Mouse (Mus musculus) G1E-ER4 (cell line): ENCODE data around the gene 4930568D16Rik. TPM values are rescaled to one million over a fixed set of nuclear protein-coding genes. Genes with fewer than 3 reads are reported as not detected.
A peak's percentile ranks its signal among the peaks of the same experiment; 100 is the strongest.

ENCODE experiments used
- GATA1 ChIP-seq: IDR thresholded peaks from one replicate; pipeline ENCODE4 v1.8.0; 2012; ENCODE audit warnings: low read length, inconsistent platforms
- polyA plus RNA-seq: library from polyadenylated mRNA; stranded (reverse); fragments of >175 nt; gene quantifications from 2 replicates; pipeline ENCODE4 v1.2.3, GENCODE M21; 2012

The 4930568D16Rik gene
- polyA plus RNA-seq, 1 experiment, result not detected

DNA sequence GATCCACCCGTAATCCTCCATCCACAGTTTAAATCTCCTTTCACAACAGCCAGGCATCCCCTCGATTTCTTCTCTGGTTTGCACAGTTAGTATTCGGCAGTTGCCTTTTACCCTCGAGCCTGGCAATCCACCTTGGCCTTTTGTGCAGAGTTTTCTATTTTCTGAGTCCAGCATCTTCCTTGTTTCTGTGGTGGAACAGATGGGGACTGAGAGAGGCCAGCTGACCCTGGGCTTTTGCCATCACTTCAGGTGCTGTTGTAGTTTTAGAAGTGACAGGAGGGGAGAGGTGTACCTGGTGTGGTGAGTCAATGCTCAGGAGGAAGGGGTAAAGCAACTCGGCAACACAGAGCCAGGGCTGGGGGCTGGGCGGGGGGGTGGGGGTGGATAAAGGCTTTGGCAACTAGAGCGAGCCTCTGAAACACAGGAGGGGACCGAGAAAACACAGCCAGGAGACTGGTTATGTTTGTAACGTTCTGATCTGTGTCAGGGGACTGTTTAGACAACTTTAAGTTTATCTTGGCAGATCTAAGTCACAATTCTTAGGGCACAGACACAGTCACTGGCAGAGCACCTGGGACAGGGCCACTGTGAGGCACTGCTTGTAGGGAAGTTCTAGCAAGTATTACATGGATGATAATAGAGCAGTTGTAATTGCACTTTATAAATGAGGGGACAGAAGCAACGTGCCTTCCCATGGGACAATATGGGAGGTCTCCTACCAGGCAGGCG, 39.3 kb downstream of the 4930568D16Rik start:
- no peak for TF ChIP-seq GATA1

DNA sequence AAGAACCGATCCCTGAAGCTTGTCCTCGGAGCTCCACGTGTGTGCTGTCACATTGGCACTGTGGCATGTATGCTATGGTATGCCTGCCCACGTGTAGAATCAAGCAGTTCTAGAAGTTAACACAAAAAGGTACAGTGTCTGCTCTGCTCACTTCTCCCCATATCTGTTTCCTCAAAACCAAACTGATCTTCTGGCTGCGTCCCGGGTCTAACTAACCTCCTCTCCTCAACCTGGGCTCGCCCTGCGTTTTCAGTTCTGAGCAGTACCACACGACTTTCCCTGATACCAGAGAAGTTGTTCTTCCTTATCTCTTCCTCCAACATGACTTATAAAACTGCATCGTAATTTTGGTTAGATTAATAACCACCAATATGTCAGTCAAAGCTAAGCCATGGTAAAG, 39.9 kb downstream of the 4930568D16Rik start:
- peak; percentile 69 for TF ChIP-seq GATA1

DNA sequence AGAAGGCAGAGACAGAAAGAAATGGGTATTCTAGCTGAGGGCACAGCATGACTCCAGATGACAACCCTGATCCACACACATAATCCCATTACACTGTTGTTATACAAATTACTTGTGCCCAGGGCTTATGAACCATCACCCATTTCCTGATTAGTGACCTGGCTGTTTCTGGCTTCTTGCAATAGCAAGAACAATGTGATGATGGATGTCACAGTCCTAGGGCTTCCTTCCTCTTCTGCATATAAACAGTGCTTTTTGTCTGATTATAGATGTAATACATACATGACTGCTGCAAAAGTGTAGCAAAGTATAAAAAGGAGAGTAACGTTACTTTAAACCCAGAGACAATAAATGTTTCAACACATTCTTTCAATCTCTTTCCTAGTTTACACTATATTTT, 40.6 kb downstream of the 4930568D16Rik start:
- TF ChIP-seq GATA1, result no peak

DNA sequence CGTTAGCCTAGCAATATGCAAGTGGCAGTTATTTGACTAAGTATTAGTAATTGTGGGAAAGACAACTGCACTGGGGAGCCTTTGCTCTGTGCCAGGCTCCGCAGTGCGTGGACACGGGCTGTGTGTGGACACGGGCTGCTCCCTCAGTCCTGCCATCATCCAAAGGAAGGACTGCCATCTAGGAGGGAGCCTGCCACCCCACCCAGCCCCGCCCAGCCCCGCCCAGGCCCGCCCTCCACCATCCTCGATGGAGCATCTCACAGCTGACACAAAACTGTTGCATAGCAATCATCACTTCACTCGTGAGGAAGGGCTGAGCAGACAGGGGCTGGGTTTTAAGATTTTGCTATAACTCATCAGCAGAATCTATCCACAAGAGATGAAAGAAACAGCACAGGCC, 41.6 kb downstream of the 4930568D16Rik start:
- TF ChIP-seq GATA1, result no peak

DNA sequence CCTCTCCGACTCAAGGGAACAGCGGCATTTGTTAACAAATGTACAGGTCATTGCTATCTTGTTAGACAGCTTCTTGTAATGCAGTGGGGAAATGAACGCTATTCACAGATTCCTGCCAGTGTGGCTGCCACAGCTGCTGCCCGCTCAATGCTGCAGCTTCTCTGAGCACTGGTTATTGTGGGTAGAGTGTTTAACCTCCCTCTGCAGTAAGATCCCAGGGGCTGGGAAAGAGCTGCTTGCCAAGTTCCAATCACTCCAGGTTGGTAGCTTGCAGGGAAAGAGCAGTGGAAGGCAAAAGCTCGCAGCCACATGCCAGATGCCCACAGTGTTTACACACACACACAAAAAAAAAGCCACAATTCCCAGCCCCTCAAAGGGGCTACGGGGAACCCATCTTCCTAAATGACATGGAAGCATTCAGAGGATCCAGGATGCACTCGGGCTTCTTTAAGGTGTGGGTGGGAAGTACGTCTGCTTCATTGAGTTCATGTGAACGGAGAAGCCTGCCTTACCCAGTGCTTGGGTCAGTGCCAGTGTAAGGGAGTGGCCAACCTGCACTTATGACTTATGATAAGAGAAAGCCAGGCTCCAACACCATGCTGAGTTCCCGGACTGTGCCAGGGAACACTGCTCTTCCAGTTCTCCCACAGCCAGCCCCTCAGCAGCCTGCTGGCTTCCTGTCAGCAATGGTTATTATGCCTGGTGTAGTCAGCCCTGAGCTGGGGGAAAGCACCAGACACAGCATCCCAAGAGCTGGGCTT, 44.9 kb downstream of the 4930568D16Rik start:
- no peak for TF ChIP-seq GATA1

DNA sequence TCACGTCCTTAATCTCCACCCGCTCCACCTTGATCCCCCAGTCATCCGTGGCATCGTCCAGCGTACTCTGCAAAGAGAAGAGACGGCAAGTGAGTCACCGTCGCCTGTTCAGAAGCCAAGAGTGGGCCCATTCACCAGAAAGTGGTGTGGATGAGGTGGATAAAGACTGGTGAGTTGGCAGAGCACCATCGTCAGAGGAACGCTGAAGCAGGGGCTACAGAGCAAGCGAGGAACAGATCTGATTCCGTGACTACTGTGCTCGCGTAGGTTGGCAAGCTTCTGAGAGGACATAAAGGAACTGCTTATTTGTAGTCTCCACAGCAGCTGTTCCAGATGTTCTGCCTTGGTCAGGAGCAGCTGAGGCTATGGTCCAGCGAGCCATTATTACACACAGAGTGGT, 47.1 kb downstream of the 4930568D16Rik start:
- no peak for TF ChIP-seq GATA1

DNA sequence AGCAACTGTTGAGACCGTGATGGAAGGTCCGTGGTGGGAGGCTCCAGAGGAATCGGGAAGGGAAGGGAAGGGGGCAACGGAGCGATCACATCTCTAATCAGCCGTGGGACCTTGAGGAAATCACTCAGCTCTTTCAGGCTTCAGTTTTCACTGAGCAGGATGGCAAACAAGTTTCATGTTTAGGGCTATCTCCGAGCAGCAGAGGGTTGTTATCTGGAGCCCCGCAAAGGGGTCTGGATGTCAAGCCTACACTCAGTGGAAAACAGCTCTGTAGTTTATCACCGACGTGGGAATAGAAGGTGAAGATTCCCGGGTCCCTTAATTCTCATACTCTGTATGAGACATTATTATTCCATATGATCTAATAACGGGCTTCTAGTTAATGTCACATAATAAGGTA, 49.1 kb downstream of the 4930568D16Rik start:
- TF ChIP-seq GATA1, result no peak

DNA sequence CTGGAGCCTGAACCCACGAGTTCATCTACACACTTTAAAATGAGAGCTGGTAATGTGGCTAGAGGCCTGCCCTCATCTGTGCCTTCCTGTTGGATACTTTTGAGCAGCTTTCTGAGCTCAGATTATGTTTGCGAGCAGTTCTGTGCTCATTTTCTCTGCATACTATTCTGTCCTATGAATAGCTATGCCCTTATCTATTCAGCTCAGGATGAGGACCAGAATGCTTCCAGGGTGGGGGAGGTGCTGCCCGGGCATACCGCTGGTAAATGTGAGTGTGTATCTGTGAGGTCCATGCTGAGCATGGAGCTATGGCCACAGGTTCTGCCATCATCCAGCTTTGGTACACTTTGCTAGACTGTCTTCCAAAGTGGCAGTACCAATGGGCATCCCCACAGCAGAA, 49.9 kb downstream of the 4930568D16Rik start:
- TF ChIP-seq GATA1, result no peak

DNA sequence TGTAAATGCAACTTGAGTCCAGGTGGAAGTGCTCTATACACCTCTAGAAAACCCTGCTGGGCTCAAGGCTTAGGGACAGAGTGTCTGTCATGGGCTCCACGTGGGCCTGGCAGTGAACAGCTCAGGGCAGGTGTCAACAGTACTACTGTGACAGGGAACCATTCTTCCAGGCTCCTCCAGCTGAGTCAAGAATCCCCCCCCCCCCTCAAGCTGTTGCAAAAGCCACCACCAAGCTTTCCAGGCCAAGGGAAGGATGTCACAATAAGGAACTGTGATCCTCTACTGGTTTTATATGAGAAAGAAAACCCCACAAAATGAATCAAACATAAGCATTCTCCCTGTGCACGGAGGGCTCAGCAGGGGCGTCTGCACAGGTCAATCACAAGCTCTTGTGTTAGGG, 53.2 kb downstream of the 4930568D16Rik start:
- TF ChIP-seq GATA1, result no peak

DNA sequence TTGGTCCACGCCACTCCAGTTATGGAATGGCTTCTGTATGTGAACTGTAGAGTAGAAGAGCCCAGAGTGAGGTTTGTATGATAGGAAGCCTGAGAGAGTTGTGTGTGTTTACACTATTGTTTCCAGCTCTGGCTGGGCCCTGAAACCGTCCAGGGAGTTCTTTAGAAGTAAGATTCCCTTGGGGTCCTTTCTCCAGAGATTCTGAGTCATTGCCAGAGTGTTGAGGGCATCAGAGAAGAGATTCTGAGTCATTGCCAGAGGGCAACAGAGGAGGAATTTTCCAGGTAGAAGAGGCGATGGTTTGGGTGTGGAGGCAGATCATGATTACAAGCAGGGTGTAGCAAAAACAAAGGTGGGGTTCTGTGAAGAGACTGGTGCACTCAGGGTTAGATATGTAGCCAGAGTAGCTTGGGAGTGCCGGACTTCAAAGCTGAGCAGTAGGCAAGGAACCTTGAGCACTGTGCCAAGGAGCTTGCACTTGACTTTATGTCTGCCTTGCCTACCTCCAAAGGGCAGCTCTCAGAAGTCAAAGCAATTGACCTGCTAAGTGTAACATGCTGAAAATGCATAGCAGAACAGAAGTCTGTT, 57.5 kb downstream of the 4930568D16Rik start:
- TF ChIP-seq GATA1, result no peak

DNA sequence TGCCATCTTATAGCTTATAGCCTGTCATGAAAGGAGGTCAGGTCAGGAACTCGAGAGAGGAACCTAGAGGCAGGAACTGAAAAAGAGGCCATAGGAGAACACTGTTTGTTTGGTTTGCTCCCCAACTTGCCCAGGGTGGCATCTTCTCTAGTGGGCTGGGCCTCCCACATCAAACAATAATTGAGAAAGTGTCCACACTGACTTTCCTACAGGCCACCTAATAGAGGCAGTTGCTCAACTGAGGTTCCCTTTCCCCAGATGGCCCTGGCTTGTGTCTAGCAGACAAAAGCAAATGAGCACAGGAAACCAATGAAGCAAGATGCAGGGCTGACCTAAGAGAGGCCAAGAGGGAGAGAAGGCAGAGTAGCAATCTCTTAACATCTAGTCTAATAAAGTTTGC, 59.4 kb downstream of the 4930568D16Rik start:
- TF ChIP-seq GATA1, result no peak

Other genes starting within 250 kb of the 4930568D16Rik start
- 1,312 and 1,893 TPM in 2 replicates for gene Rab14, start 166.6 kb downstream of the 4930568D16Rik start, polyA plus RNA-seq
- gene Gsn, start 111.3 kb downstream of the 4930568D16Rik start, polyA plus RNA-seq, result 2.8 and 3.4 TPM in 2 replicates
- 18.7 and 23.0 TPM in 2 replicates for gene Stom, start 30.8 kb downstream of the 4930568D16Rik start, polyA plus RNA-seq
- not detected in 2 replicates for gene 4930402F06Rik, start 29.4 kb upstream of the 4930568D16Rik start, polyA plus RNA-seq
- gene Ggta1, start 95.5 kb upstream of the 4930568D16Rik start, polyA plus RNA-seq, result 3.5 TPM in 2 replicates
- gene Dab2ip, start 190.5 kb upstream of the 4930568D16Rik start, polyA plus RNA-seq, result 4.4 and 5.4 TPM in 2 replicates